Mouse (Mus musculus): ENCODE results near the gene Maml3. TPM values are rescaled to one million over a fixed set of nuclear protein-coding genes. Genes with fewer than 3 reads are reported as not detected.

The Maml3 gene
- 8.5 and 9.6 TPM in 2 replicates for polyA plus RNA-seq (2015; fragmentation: Nextera tagmentation; extraction: Ambion mirVana)

DNA sequence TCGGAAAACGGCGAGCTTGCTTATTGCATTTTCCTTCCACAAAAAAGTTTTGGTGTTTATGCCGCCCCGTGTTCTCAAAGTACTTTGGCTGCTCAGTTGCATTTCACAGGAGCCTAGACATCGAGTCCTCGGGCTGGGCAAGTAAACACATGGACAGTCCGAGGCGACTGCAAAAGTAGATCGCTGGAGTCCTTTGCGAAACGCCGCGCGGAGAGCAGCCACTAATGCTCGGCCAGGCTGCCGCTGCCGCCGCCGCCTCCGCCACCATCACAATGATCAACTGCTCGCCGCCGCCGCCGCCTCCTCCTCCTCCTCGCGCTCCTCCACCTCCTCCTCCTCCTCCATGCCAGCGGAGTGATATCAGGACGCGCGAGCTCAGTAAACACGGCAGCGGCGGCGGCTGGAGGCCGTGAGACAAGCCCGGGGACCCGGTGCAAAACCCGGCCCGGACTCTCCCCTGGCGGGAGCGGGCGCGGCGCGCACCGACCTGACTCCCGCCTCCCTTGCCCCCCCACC is at the start of gene Maml3:
Maml3 (minus strand) TSS at position 441 of the 516 bp plus-strand sequence.
- WGBS, result under 1% methylated on average over 39 of the region's 49 CpGs

DNA sequence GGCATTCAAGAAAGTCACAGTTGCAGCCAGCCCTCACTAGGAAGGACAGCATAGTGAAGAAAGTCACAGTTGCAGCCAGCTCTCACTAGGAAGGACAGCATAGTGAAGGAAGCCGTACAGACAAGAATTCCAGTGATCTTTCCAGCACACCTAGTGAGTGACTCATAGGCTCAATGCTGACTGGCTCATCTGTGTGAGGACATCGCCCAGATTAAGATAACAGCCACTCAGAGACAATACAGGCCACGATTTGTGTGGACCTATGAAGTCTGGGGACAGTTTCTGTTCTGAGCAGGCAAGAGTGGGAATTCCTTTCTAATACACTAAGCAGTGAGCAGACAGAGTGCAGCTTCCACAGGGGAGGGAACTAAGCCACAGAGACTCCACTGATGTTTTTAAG is 46.3 kb upstream of the Maml3 start:
- no peaks in the 10 kb centered on the region for H3K36me3 ChIP-seq (ENCODE audit: control insufficient read depth, insufficient read depth, low read length)
- H3K4me2 ChIP-seq (ENCODE audit: low read depth, low read length), result no peak overlapping the region
- H3K9me3 ChIP-seq (ENCODE audit: control insufficient read depth, low read length), result peaks cover 2% of the 10 kb centered on the region
- H3K27me3 ChIP-seq (ENCODE audit: control insufficient read depth, insufficient read depth, low read depth, low read length), result no peaks in the 10 kb centered on the region
- no peaks in the 10 kb centered on the region for H3K4me1 ChIP-seq (replicated peaks; ENCODE audit: control insufficient read depth, insufficient read depth, low read length)
- H3K9ac ChIP-seq (ENCODE audit: low read length), result no peak overlapping the region
- WGBS, result 34% methylated on average over 3 of the region's 3 CpGs
- H3K4me3 ChIP-seq (ENCODE audit: low read length), result no peak overlapping the region
- no peak for ATAC-seq (ENCODE audit: low read depth)
- H3K27ac ChIP-seq (ENCODE audit: low read length), result no peak overlapping the region

More for the DNA sequence above, at the start of gene Maml3:
- Histone ChIP-seq H3K4me2 (ENCODE audit: low read depth, low read length) (peak within 1 kb of the TSS; percentile 73), H3K27me3 (ENCODE audit: control insufficient read depth, insufficient read depth, low read depth, low read length) (no peaks in the 10 kb centered on the region), H3K36me3 (ENCODE audit: control insufficient read depth, insufficient read depth, low read length) (no peaks in the 10 kb centered on the region), H3K4me3 (ENCODE audit: low read length) (peak within 1 kb of the TSS; percentile 89), H3K4me1 (replicated peaks; ENCODE audit: control insufficient read depth, insufficient read depth, low read length) (peaks cover 9% of the 10 kb centered on the region), H3K9ac (ENCODE audit: low read length) (peak within 1 kb of the TSS; percentile 98), H3K9me3 (ENCODE audit: control insufficient read depth, low read length) (no peaks in the 10 kb centered on the region), H3K27ac (ENCODE audit: low read length) (peak within 1 kb of the TSS; percentile 100)
- peak; percentile 42 for ATAC-seq (ENCODE audit: low read depth)

DNA sequence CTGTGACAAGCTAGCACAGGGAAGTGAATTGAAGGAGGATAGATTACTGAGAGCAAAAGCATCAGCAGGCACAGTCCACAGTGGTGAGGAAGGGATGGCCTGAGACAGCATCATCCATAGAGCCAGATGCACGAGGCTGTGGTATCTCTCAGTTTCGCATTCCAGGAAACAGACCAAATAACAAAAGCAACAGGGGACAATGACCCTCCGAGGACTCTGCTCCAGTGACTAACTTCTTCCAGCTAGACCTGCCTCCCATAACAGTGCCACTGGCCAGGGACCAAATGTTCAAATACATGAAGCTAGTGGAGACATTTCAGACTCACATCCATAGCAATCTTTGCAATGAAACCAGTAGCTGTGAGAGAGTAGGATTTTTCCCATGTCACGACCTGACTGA is 43.4 kb upstream of the Maml3 start:
- H3K36me3 ChIP-seq (ENCODE audit: control insufficient read depth, insufficient read depth, low read length), result no peaks in the 10 kb centered on the region
- 41% methylated on average over 4 of the region's 4 CpGs for WGBS

DNA sequence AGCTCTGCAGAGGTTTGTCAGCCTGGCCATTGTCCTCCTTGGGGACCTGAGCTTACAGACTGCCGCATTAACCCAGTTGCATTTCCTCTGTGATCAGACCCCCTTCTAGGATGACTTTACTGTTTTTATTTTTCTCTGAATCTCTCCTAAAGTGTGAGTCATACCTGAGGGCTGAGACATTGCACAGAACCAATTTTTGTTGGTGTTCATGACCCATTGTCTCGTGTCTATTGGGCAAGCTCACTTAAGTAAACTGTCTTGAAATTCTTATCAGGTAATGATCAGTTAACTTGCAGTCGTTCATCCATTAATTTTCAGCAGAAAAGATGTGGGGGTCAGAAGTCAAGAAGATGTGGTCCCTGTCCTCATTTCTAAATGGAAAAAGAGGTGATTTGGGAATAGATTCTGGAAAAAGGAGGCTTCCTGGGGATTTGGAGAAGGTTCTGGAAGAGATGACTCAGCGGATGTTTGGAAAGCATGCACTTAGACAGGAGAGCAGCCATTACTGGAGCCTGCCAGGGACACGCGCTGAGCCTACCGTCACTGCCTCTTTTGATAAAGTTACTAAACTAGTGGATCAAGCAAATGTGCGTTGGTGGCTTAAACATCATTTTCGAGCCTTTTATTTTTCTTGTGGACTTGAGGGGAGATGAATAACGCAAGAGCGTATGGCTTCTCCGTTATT is 40.0 kb upstream of the Maml3 start:
- 73% methylated on average over 12 of the region's 12 CpGs for WGBS
- Histone ChIP-seq H3K4me2 (ENCODE audit: low read depth, low read length) (no peak overlapping the region), H3K4me3 (ENCODE audit: low read length) (no peak overlapping the region)

More for the DNA sequence above, 43.4 kb upstream of the Maml3 start:
- H3K4me2 ChIP-seq (ENCODE audit: low read depth, low read length), result no peak overlapping the region
- no peak overlapping the region for H3K4me3 ChIP-seq (ENCODE audit: low read length)
- H3K4me1 ChIP-seq (replicated peaks; ENCODE audit: control insufficient read depth, insufficient read depth, low read length), result peaks cover under 1% of the 10 kb centered on the region; the same call in 1 of the 2 replicates
- H3K9me3 ChIP-seq (ENCODE audit: control insufficient read depth, low read length), result no peaks in the 10 kb centered on the region
- no peak overlapping the region for H3K27ac ChIP-seq (ENCODE audit: low read length)
- H3K27me3 ChIP-seq (ENCODE audit: control insufficient read depth, insufficient read depth, low read depth, low read length), result no peaks in the 10 kb centered on the region
- no peak for ATAC-seq (ENCODE audit: low read depth)
- no peak overlapping the region for H3K9ac ChIP-seq (ENCODE audit: low read length)

DNA sequence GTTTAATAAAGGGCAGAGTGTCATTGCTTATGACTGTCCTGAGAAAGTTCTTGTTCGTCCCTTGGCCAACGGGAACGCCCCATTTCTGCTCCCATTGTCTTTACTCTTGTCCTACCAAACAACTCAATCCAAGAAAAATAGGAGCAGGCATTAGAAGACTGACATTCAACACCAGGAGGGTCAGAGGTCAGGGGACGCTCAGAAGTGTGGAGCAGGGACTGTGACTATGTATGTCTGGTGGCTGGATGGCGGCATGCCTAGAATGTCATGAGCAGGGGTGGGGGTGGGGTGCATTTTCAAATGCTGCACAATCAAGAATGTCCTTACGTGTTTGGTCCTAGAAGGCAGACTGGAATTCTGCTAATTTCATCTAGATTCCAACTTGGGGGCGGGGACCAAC is 38.1 kb upstream of the Maml3 start:
- WGBS, result 61% methylated on average over 7 of the region's 7 CpGs
- Histone ChIP-seq H3K9me3 (ENCODE audit: control insufficient read depth, low read length) (no peaks in the 10 kb centered on the region), H3K27ac (ENCODE audit: low read length) (no peak overlapping the region), H3K36me3 (ENCODE audit: control insufficient read depth, insufficient read depth, low read length) (no peaks in the 10 kb centered on the region), H3K27me3 (ENCODE audit: control insufficient read depth, insufficient read depth, low read depth, low read length) (no peaks in the 10 kb centered on the region), H3K9ac (ENCODE audit: low read length) (no peak overlapping the region), H3K4me2 (ENCODE audit: low read depth, low read length) (no peak overlapping the region), H3K4me3 (ENCODE audit: low read length) (no peak overlapping the region), H3K4me1 (replicated peaks; ENCODE audit: control insufficient read depth, insufficient read depth, low read length) (peaks cover 9% of the 10 kb centered on the region; the same call in 1 of the 2 replicates)
- ATAC-seq (ENCODE audit: low read depth), result peak; percentile 76

More for the DNA sequence above, 40.0 kb upstream of the Maml3 start:
- Histone ChIP-seq H3K9me3 (ENCODE audit: control insufficient read depth, low read length) (no peaks in the 10 kb centered on the region), H3K27ac (ENCODE audit: low read length) (no peak overlapping the region), H3K27me3 (ENCODE audit: control insufficient read depth, insufficient read depth, low read depth, low read length) (no peaks in the 10 kb centered on the region), H3K4me1 (replicated peaks; ENCODE audit: control insufficient read depth, insufficient read depth, low read length) (peaks cover 9% of the 10 kb centered on the region; the same call in 1 of the 2 replicates), H3K36me3 (ENCODE audit: control insufficient read depth, insufficient read depth, low read length) (no peaks in the 10 kb centered on the region), H3K9ac (ENCODE audit: low read length) (no peak overlapping the region)
- no peak for ATAC-seq (ENCODE audit: low read depth)

DNA sequence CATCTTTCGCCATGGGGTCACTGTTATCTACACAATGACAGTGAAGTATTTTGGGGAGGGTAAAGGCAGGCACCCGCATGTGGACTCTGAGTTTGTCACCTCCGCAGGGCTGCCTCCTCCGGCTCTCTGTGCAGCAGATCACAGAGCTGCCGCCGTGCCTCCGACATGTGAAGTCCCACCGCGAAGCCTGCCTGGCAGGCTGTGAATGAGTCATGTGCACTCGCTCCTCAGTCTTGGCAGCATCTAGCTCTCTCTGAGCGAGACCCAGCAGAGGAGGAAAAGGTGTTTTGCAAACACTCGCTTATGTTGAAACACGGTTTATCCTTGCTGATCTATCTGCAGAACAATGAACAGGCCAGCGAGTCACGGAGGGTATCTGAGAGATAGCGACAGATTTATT is 35.3 kb upstream of the Maml3 start:
- H3K36me3 ChIP-seq (ENCODE audit: control insufficient read depth, insufficient read depth, low read length), result no peaks in the 10 kb centered on the region
- peak; percentile 37; the same call in 1 of the 2 replicates for ATAC-seq (ENCODE audit: low read depth)

DNA sequence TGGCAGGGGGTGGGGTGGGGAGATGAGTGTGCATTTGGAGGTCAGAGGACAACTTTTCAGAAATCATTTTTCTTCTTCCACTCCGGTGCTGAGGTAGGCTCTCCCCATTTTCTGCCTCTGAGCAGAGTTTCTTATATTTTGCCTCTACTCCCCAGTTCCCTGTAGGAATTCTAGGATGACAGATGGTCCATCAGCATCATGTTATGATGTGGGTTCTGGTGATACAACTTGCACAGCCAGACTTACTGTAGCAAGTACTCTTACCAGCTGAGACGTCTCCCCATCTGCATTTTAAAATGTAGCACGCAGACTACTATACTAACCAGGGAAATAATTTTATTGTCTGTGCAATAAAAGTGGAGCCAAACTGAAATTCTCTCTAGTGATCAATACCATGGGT is 20.5 kb upstream of the Maml3 start:
- Histone ChIP-seq H3K27me3 (ENCODE audit: control insufficient read depth, insufficient read depth, low read depth, low read length) (no peaks in the 10 kb centered on the region), H3K9ac (ENCODE audit: low read length) (no peak overlapping the region), H3K27ac (ENCODE audit: low read length) (no peak overlapping the region), H3K9me3 (ENCODE audit: control insufficient read depth, low read length) (no peaks in the 10 kb centered on the region), H3K4me1 (replicated peaks; ENCODE audit: control insufficient read depth, insufficient read depth, low read length) (no peaks in the 10 kb centered on the region), H3K4me2 (ENCODE audit: low read depth, low read length) (no peak overlapping the region), H3K4me3 (ENCODE audit: low read length) (no peak overlapping the region), H3K36me3 (ENCODE audit: control insufficient read depth, insufficient read depth, low read length) (no peaks in the 10 kb centered on the region)
- 76% methylated on average over 3 of the region's 3 CpGs for WGBS
- no peak for ATAC-seq (ENCODE audit: low read depth)

More for the DNA sequence above, 35.3 kb upstream of the Maml3 start:
- H3K27me3 ChIP-seq (ENCODE audit: control insufficient read depth, insufficient read depth, low read depth, low read length), result no peaks in the 10 kb centered on the region
- H3K27ac ChIP-seq (ENCODE audit: low read length), result no peak overlapping the region
- H3K4me1 ChIP-seq (replicated peaks; ENCODE audit: control insufficient read depth, insufficient read depth, low read length), result peaks cover 9% of the 10 kb centered on the region; the same call in 1 of the 2 replicates
- H3K9me3 ChIP-seq (ENCODE audit: control insufficient read depth, low read length), result no peaks in the 10 kb centered on the region
- no peak overlapping the region for H3K4me2 ChIP-seq (ENCODE audit: low read depth, low read length)
- no peak overlapping the region for H3K9ac ChIP-seq (ENCODE audit: low read length)
- 35% methylated on average over 16 of the region's 16 CpGs for WGBS
- no peak overlapping the region for H3K4me3 ChIP-seq (ENCODE audit: low read length)

DNA sequence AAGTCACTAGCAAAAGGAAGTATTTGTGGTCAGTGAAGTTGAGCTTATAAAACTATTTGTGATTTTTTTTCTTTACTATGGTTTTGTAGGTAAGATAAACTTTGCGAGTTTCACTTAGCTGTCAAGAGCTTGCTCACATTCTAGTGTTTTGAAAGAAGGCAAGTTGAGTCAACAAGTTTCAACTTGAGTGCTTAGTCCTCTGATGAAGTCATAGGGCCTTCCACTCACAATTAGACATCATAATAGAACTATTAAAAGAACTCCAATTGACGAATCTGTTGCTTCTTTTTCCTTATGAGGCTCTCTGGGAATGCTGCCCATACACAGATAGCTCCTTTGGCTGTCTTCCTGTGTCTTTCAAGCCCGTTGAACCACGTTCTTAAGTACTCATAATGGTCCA is 16.0 kb upstream of the Maml3 start:
- no peaks in the 10 kb centered on the region for H3K27me3 ChIP-seq (ENCODE audit: control insufficient read depth, insufficient read depth, low read depth, low read length)
- H3K27ac ChIP-seq (ENCODE audit: low read length), result no peak overlapping the region
- H3K4me1 ChIP-seq (replicated peaks; ENCODE audit: control insufficient read depth, insufficient read depth, low read length), result no peaks in the 10 kb centered on the region
- no peaks in the 10 kb centered on the region for H3K36me3 ChIP-seq (ENCODE audit: control insufficient read depth, insufficient read depth, low read length)
- H3K4me3 ChIP-seq (ENCODE audit: low read length), result no peak overlapping the region
- ATAC-seq (ENCODE audit: low read depth), result peak; percentile 15; the same call in 1 of the 2 replicates
- H3K9ac ChIP-seq (ENCODE audit: low read length), result no peak overlapping the region
- 47% methylated on average over 4 of the region's 4 CpGs for WGBS
- H3K4me2 ChIP-seq (ENCODE audit: low read depth, low read length), result no peak overlapping the region
- H3K9me3 ChIP-seq (ENCODE audit: control insufficient read depth, low read length), result no peaks in the 10 kb centered on the region

DNA sequence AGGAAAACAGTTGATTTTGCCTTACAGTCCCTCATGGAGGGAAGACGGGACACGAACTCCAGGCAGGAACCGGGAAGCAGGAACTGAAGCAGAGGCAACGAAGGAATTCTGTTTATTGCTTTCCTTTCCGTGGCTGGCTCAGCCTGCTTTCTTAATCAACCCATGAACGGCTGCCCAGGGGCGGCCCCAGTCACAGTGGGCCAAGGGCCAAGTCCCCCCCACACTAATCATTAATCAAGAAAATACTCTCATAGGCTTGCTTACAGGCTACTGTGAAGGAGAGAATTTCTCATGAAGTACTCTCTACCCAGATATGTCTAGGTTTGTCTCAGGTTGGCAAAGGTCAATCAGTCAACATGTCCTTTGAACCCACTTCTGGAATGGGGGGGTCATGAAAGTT is 14.3 kb upstream of the Maml3 start:
- Histone ChIP-seq H3K36me3 (ENCODE audit: control insufficient read depth, insufficient read depth, low read length) (no peaks in the 10 kb centered on the region), H3K4me1 (replicated peaks; ENCODE audit: control insufficient read depth, insufficient read depth, low read length) (no peaks in the 10 kb centered on the region)
- no peak for ATAC-seq (ENCODE audit: low read depth)

More for the DNA sequence above, 14.3 kb upstream of the Maml3 start:
- Histone ChIP-seq H3K4me3 (ENCODE audit: low read length) (no peak overlapping the region), H3K4me2 (ENCODE audit: low read depth, low read length) (no peak overlapping the region), H3K9ac (ENCODE audit: low read length) (no peak overlapping the region), H3K27me3 (ENCODE audit: control insufficient read depth, insufficient read depth, low read depth, low read length) (no peaks in the 10 kb centered on the region), H3K9me3 (ENCODE audit: control insufficient read depth, low read length) (no peaks in the 10 kb centered on the region), H3K27ac (ENCODE audit: low read length) (no peak overlapping the region)
- WGBS, result 63% methylated on average over 7 of the region's 7 CpGs

Measured in lung, embryonic 16.5 days (tissue).